Mouse (Mus musculus) limb, embryonic 15.5 days (tissue): Measurements from ENCODE around the gene Zfp825. TPM values are rescaled to one million over a fixed set of nuclear protein-coding genes. Genes with fewer than 3 reads are reported as not detected.
A peak's percentile ranks its signal among the peaks of the same experiment; 100 is the strongest.
"Not testable (repeated sequence)": the region's sequence is repeated elsewhere in the genome, so short reads cannot be mapped to it uniquely, and the experiment has no call there.

Experiments used
- ATAC-seq: fragments of 200-750 bp; cut with Nextera tagmentation; 2 replicates; pipeline ENCODE4 v1.8.0; 2017; ENCODE audit warnings: low read depth, moderate TSS enrichment; ENCODE audit not compliant: insufficient number of reproducible peaks, low FRiP score, low TSS enrichment
- H3K27ac ChIP-seq: fragments of 300-500 bp; sonication (generic); 2 replicates; pipeline ENCODE4 v1.5.1; 2015; ENCODE audit warnings: moderate library complexity, mild to moderate bottlenecking, inconsistent platforms
- H3K27me3 ChIP-seq: fragments of 300-500 bp; sonication (generic); 2 replicates; pipeline ENCODE4 v1.6.1; 2015; ENCODE audit warnings: inconsistent platforms
- H3K36me3 ChIP-seq: fragments of 300-500 bp; sonication (generic); 2 replicates; pipeline ENCODE4 v1.6.1; 2015; ENCODE audit warnings: inconsistent platforms
- H3K4me1 ChIP-seq: fragments of 300-500 bp; sonication (generic); 2 replicates; pipeline ENCODE4 v1.6.1; 2015; ENCODE audit warnings: inconsistent platforms
- H3K4me2 ChIP-seq: fragments of 300-500 bp; sonication (generic); 2 replicates; pipeline ENCODE4 v1.6.1; 2015; ENCODE audit warnings: mild to moderate bottlenecking, inconsistent platforms
- H3K4me3 ChIP-seq: fragments of 300-500 bp; sonication (generic); 2 replicates; pipeline ENCODE4 v1.5.1; 2015; ENCODE audit warnings: mild to moderate bottlenecking, inconsistent platforms
- H3K9ac ChIP-seq: fragments of 300-500 bp; sonication (generic); 2 replicates; pipeline ENCODE4 v1.6.1; 2015; ENCODE audit warnings: inconsistent platforms
- H3K9me3 ChIP-seq: fragments of 300-500 bp; sonication (generic); 2 replicates; pipeline ENCODE4 v1.6.1; 2016; ENCODE audit warnings: inconsistent platforms
- WGBS: fragments of 180-500 bp; shearing (Covaris S2); methylation state at CpG from one replicate; pipeline ENCODE4 v1.1.7; 2015; 5-methylcytosine and 5-hydroxymethylcytosine counted together
- polyA plus RNA-seq: library from polyadenylated mRNA; unstranded; fragments of >200 nt; fragmentation: Nextera tagmentation; extraction: Ambion mirVana; gene quantifications from 2 replicates; pipeline ENCODE4 v1.2.1, GENCODE M21; 2015

The Zfp825 gene
- polyA plus RNA-seq, 1 experiment from 2014 or later, result 20.1 TPM

DNA sequence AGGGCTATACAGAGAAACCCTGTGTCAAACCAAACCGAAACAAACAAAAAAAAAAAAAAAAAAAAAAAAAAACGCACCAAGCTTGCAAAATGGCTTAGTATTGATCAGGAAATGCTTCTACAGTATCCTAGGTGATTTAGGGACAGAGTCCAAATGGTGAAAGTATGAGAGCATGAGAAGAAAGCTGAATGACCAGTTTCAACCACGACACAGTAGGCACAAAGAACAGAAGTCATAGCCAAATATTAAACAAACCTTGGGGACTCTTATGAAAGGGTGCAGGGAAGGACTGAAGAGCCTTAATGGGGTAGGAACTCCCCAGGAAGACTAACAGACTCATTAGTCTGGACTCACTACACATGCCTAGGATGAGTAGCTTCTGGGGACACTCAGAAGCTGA, 9.5 kb downstream of the Zfp825 start:
- peaks cover 11% of the 10 kb centered on the region for H3K36me3 ChIP-seq
- WGBS, result 81% methylated on average over 3 of the region's 3 CpGs
- H3K4me1 ChIP-seq, H3K27me3 ChIP-seq, H3K4me2 ChIP-seq, H3K27ac ChIP-seq, H3K9ac ChIP-seq, ATAC-seq, H3K9me3 ChIP-seq, H3K4me3 ChIP-seq: not testable (repeated sequence)

DNA sequence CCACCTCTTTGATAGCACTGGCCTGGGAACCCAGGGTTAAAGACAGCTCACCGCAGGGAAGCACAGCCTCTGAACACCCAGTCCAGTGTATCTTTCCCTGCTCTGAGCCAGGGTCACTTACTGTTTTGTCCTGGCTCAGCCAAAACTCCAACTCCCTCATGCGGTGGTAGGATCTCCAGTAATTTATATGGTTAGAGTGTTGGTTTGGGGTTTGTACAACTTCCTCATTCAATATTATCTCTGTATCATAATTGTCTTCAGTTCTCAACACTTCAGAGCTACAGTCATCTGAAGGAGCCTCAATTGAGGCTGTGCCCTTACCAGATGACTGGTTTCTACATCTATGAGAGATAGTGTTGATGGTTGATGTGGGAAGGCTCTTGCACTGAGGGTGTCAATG, 22.3 kb downstream of the Zfp825 start:
- H3K9ac ChIP-seq, ATAC-seq, H3K4me2 ChIP-seq, H3K36me3 ChIP-seq, H3K4me1 ChIP-seq, H3K9me3 ChIP-seq, H3K27ac ChIP-seq, H3K4me3 ChIP-seq, H3K27me3 ChIP-seq: not testable (repeated sequence)
- 78% methylated on average over 2 of the region's 2 CpGs for WGBS

DNA sequence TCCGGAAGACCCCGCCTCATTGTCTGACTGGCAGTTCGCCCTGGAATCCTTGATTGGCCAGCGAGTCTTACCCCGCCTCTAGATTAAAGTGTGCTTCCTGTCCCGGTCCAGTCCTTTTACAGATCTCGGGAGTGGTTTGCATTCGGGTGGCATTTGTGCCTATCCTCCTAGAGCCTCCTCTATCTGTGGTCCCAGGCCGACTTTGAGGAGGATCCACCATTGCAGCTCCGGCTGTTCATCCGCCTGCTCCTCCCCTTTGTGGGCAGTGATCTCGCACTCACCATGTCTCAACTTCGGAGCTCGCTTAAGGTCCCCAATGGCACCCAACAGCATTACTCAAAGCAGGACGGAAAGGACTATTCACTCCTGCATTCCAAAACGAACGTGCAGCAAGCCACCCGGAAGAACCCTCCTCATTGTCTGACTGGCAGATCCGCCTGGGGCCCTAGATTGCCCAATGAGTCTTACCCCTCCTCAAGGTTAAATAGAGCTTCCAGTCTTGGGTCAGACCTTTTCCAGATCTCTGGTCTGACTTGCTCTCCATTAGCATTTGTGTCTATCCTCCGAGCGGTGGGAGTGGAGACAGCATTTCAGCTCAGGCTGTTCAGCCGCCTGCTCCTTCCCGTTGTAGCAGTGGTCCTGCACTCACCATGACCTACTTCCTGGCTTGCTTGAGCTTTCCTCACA, 30.9 kb downstream of the Zfp825 start:
- H3K9ac ChIP-seq, result peak overlapping the region; percentile 33
- H3K4me3 ChIP-seq, result peak overlapping the region; percentile 54
- no peaks in the 10 kb centered on the region for H3K9me3 ChIP-seq
- WGBS, result 0% methylated on average over 23 of the region's 23 CpGs
- peak overlapping the region; percentile 58 for H3K4me2 ChIP-seq
- no peaks in the 10 kb centered on the region for H3K36me3 ChIP-seq
- H3K4me1 ChIP-seq, result no peaks in the 10 kb centered on the region
- ATAC-seq, result peak; percentile 93
- H3K27me3 ChIP-seq, result no peaks in the 10 kb centered on the region
- H3K27ac ChIP-seq, result peak overlapping the region; percentile 92

DNA sequence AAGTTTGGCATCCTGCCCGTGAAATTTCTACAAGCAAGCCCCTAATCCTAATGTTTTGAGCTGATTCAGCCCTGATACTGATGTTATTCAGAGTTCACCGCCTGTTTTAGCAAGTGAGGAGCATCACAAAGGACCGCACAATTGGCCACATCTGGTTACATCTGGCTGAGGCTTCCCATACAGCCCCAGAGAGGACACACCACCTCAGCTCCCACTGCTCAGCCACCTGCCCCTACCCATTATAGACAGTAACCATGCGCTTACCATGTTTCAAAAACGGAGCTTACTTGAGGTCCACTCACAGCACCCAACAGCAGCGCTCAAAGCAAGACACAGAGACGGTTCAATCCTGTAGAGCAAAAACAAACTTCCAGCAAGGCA, 31.5 kb downstream of the Zfp825 start:
- Histone ChIP-seq H3K27ac (peak overlapping the region; percentile 92), H3K4me3 (peak overlapping the region; percentile 54), H3K9ac (peak overlapping the region; percentile 44), H3K4me2 (peak overlapping the region; percentile 58)
- not testable (repeated sequence) for ATAC-seq, H3K9me3 ChIP-seq, H3K27me3 ChIP-seq, H3K36me3 ChIP-seq, H3K4me1 ChIP-seq
- 4% methylated on average over 7 of the region's 7 CpGs for WGBS

DNA sequence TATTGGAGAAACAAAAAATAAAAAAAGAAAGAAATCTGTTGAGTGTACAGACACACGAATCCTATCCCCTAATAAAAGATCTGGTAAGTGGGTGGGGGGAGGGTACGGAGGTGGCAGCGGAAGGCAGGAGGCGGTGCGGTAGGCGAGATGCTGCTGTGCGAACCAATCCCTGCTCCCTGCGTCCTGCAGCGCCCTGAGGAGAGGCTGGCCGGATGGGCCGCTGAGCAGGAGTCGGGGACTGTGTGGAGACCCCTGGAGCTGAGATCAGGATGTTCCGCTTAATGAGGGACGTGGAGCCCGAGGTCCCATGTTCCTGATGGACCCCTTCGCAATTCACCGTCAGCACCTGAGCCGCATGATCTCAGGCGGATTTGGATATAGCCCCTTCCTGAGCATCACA, 53.9 kb downstream of the Zfp825 start:
- Histone ChIP-seq H3K4me3 (no peak overlapping the region), H3K4me1 (no peaks in the 10 kb centered on the region), H3K27ac (no peak overlapping the region), H3K4me2 (no peak overlapping the region), H3K9me3 (peaks cover 20% of the 10 kb centered on the region), H3K27me3 (no peaks in the 10 kb centered on the region), H3K36me3 (peaks cover 26% of the 10 kb centered on the region), H3K9ac (no peak overlapping the region)
- no peak for ATAC-seq
- whole genome bisulfite sequencing, result 22% methylated on average over 19 of the region's 19 CpGs

Other genes starting within 250 kb of the Zfp825 start
- gene Ahrr, start 201.7 kb downstream of the Zfp825 start, polyA plus RNA-seq, result 3.9 and 4.0 TPM in 2 replicates
- 157 and 158 TPM in 2 replicates for gene Pdcd6, start 176.4 kb downstream of the Zfp825 start, polyA plus RNA-seq
- gene Sdha, start 143.7 kb downstream of the Zfp825 start, polyA plus RNA-seq, result 217 and 241 TPM in 2 replicates
- gene Ccdc127, start 143.7 kb downstream of the Zfp825 start, polyA plus RNA-seq, result 63.9 and 67.0 TPM in 2 replicates
- gene Lrrc14b, start 130.0 kb downstream of the Zfp825 start, polyA plus RNA-seq, result 0.10 TPM in 1 of 2 replicates, not detected in the other
- gene Zfp72, start 103.2 kb downstream of the Zfp825 start, polyA plus RNA-seq, result 5.5 and 5.7 TPM in 2 replicates
- 71.0 and 73.1 TPM in 2 replicates for gene Ftl1-ps1, start 94.3 kb downstream of the Zfp825 start, polyA plus RNA-seq
- 8.2 and 14.0 TPM in 2 replicates for gene Erap1, start 145.6 kb upstream of the Zfp825 start, polyA plus RNA-seq